Mouse (Mus musculus) hindbrain, embryonic 11.5 days (tissue): ENCODE measurements at regions not wholly inside any gene's neighbourhood (a gene's known extent, or its start where the extent isn't known, plus 50 kb on each side); places are given as distances from the start of the nearest gene placed in this dataset.

Experiments
- ATAC-seq: fragments of 200-750 bp; cut with Nextera tagmentation; 2 replicates; pipeline ENCODE4 v1.8.0; 2017; ENCODE audit warnings: mild to moderate bottlenecking, moderate TSS enrichment, moderate library complexity; ENCODE audit not compliant: low FRiP score
- DNase-seq: peaks from one replicate; pipeline ENCODE4 v3.0.0-alpha.2; 2015; ENCODE audit warnings: low spot score
- H3K27ac ChIP-seq: fragments of 300-500 bp; sonication (generic); 2 replicates; pipeline ENCODE4 v1.5.1; 2014; ENCODE audit warnings: mild to moderate bottlenecking, low read depth, low read length
- H3K27me3 ChIP-seq: fragments of 300-500 bp; sonication (generic); 2 replicates; pipeline ENCODE4 v1.6.1; 2014; ENCODE audit warnings: mild to moderate bottlenecking, low read length, moderate library complexity, mixed read lengths; ENCODE audit not compliant: control insufficient read depth, insufficient read depth
- H3K36me3 ChIP-seq: fragments of 300-500 bp; sonication (generic); 2 replicates; pipeline ENCODE4 v1.6.1; 2014; ENCODE audit warnings: mild to moderate bottlenecking, low read length, moderate library complexity, mixed read lengths; ENCODE audit not compliant: control insufficient read depth, insufficient read depth
- H3K4me1 ChIP-seq: fragments of 300-500 bp; sonication (generic); replicated peaks from 2 replicates; pipeline ENCODE4 v1.6.1; 2014; ENCODE audit warnings: low read length, mixed read lengths; ENCODE audit not compliant: control insufficient read depth, insufficient read depth
- H3K4me2 ChIP-seq: fragments of 300-500 bp; sonication (generic); replicated peaks from 2 replicates; pipeline ENCODE4 v1.6.1; 2014; ENCODE audit warnings: mild to moderate bottlenecking, low read depth, low read length
- H3K4me3 ChIP-seq: fragments of 300-500 bp; sonication (generic); 2 replicates; pipeline ENCODE4 v1.5.1; 2014; ENCODE audit warnings: low read depth, low read length
- H3K9ac ChIP-seq: fragments of 300-500 bp; sonication (generic); 2 replicates; pipeline ENCODE4 v1.6.1; 2014; ENCODE audit warnings: low read depth, low read length
- H3K9me3 ChIP-seq: fragments of 300-500 bp; sonication (generic); 2 replicates; pipeline ENCODE4 v1.6.1; 2016; ENCODE audit warnings: low read length; ENCODE audit not compliant: control insufficient read depth
- WGBS: fragments of 180-500 bp; shearing (Covaris S2); extraction: QIAGEN DNeasy Blood & Tissue Kit; methylation state at CpG from one replicate; pipeline ENCODE4 v1.1.7; 2014; 5-methylcytosine and 5-hydroxymethylcytosine counted together

- no peak overlapping the region for H3K4me3 ChIP-seq
- H3K36me3 ChIP-seq = no peaks in the 10 kb centered on the region
- 69% methylated on average over 7 of the region's 7 CpGs for WGBS
- H3K4me2 ChIP-seq = no peak overlapping the region
- H3K27me3 ChIP-seq = no peaks in the 10 kb centered on the region
- no peaks in the 10 kb centered on the region for H3K4me1 ChIP-seq
- 0 out of 2 replicates have a peak overlapping the region, but pooled peaks have one; percentile 7 for H3K9ac ChIP-seq
- no peak overlapping the region for H3K27ac ChIP-seq
- no peak for DNase-seq
- no peak for ATAC-seq
- no peaks in the 10 kb centered on the region for H3K9me3 ChIP-seq
These were observed 171.8 kb upstream of the Gm765 start for GRCm38 (mm10) chr6:98514376-98514775.

- Histone ChIP-seq H3K27ac (no peak overlapping the region), H3K9ac (no peak overlapping the region), H3K4me2 (no peak overlapping the region), H3K4me1 (no peaks in the 10 kb centered on the region), H3K4me3 (no peak overlapping the region), H3K9me3 (no peaks in the 10 kb centered on the region), H3K36me3 (no peaks in the 10 kb centered on the region), H3K27me3 (no peaks in the 10 kb centered on the region)
- WGBS = 30% methylated on average over 3 of the region's 3 CpGs
- no peak for DNase-seq
- no peak for ATAC-seq
These were observed 170.7 kb upstream of the Gm765 start for GRCm38 (mm10) chr6:98513217-98513616.

DNA sequence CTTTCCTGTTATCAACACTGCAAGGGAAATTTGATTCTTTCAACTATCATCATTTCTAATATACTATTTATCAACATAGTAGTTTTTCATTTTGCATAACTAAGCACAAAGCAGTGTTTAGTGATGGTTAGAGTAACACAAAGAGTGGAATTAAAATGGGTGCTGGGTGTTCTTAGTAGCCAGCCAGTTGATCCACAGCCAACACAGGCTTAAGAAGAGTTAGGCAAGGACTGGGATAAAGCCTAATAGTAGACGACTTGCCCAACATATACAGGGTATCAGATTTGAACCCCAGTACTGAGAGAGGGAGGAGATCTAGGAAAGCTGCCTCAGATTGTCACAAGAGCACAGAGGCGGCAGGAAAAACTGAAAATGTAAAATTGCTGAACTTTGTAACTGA lies 160.2 kb upstream of the Gm765 start:
- no peaks in the 10 kb centered on the region for H3K4me1 ChIP-seq
- no peak overlapping the region for H3K9ac ChIP-seq
- H3K27me3 ChIP-seq = no peaks in the 10 kb centered on the region
- 78% methylated on average over 2 of the region's 2 CpGs for WGBS
- DNase-seq (no peak), ATAC-seq (no peak)
- H3K9me3 ChIP-seq = no peaks in the 10 kb centered on the region
- no peak overlapping the region for H3K4me2 ChIP-seq
- H3K27ac ChIP-seq = no peak overlapping the region
- no peak overlapping the region for H3K4me3 ChIP-seq
- H3K36me3 ChIP-seq = no peaks in the 10 kb centered on the region

GRCm38 (mm10) chr6:98499721-98500120 lies 157.2 kb upstream of the Gm765 start:
- no peaks in the 10 kb centered on the region for H3K4me1 ChIP-seq
- H3K36me3 ChIP-seq = no peaks in the 10 kb centered on the region
- 71% methylated on average over 5 of the region's 5 CpGs for WGBS
- DNase-seq (no peak), ATAC-seq (no peak)
- H3K9ac ChIP-seq = no peak overlapping the region
- no peak overlapping the region for H3K4me3 ChIP-seq
- no peaks in the 10 kb centered on the region for H3K9me3 ChIP-seq
- H3K27ac ChIP-seq = no peak overlapping the region
- no peak overlapping the region for H3K4me2 ChIP-seq
- no peaks in the 10 kb centered on the region for H3K27me3 ChIP-seq

DNA sequence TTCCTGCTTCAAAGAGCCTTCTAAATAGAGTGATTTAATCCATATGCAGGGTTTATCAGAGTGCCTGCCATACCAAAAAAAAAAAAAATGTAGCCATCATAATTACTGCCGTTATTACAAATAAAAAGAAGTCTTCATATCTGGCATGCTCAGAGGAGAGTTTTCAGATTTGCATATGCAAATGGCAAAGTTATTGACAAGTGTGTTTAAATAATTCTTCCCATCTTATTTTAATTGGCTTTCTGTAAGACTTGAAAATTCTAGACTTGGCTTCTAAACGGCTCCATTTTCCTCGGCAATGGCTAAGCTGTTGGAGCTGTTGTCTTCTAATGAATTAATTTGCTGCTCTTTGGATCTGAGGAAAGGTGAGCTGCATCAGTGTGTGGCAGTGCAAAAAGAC lies 144.1 kb upstream of the Gm765 start:
- no peak overlapping the region for H3K9ac ChIP-seq
- WGBS = 88% methylated on average over 3 of the region's 3 CpGs
- H3K4me3 ChIP-seq = no peak overlapping the region
- no peaks in the 10 kb centered on the region for H3K4me1 ChIP-seq
- H3K27ac ChIP-seq = no peak overlapping the region
- no peaks in the 10 kb centered on the region for H3K36me3 ChIP-seq
- DNase-seq (no peak), ATAC-seq (no peak)
- H3K27me3 ChIP-seq = no peaks in the 10 kb centered on the region
- H3K9me3 ChIP-seq = no peaks in the 10 kb centered on the region
- no peak overlapping the region for H3K4me2 ChIP-seq

DNA sequence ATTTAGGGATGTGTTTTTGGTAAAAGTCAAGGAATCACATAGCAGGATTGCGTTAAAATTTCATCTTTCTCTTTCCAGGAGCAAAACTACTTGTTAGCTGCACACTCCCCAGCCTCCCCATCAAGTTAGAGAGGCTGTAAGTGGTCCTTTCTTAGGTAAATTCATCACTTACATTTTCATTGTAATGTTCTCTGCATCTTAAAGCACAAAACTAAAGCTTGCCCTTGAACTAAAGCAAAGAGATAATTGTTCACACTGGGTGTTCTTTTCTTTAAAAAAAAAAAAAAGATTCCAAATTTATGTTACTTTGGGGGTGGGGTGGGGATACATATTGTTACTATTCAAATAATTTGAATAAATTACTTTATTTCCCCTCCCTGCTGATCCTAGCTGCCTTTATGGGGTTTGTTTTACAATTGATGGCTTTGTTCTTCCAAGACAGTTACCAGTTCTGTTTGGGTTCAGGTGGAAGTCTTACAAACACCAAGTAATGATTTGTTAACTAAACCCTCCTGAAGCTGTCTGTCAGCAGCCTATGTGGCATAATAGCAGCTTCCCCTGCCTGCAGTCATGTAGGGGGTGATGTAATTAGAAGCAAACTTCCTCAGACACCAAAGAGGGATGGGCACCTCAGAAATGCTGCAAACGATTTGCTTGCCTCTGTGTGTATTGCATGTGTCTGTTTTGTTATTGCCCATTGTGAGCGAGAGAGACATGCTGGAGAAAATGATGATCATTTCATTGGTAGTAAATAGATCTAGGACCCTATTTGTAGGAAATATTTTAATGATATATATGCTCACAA lies 141.0 kb upstream of the Gm765 start:
- Histone ChIP-seq H3K4me2 (no peak overlapping the region), H3K4me3 (no peak overlapping the region), H3K9me3 (no peaks in the 10 kb centered on the region), H3K27ac (no peak overlapping the region), H3K36me3 (no peaks in the 10 kb centered on the region), H3K9ac (no peak overlapping the region), H3K27me3 (no peaks in the 10 kb centered on the region), H3K4me1 (no peaks in the 10 kb centered on the region)
- 44% methylated on average over 3 of the region's 3 CpGs for WGBS
- ATAC-seq = no peak
- no peak for DNase-seq

GRCm38 (mm10) chr6:98482319-98482718 lies 139.8 kb upstream of the Gm765 start:
- Histone ChIP-seq H3K27me3 (no peaks in the 10 kb centered on the region), H3K4me2 (no peak overlapping the region), H3K4me3 (no peak overlapping the region), H3K9ac (no peak overlapping the region), H3K27ac (no peak overlapping the region), H3K4me1 (no peaks in the 10 kb centered on the region), H3K9me3 (no peaks in the 10 kb centered on the region), H3K36me3 (no peaks in the 10 kb centered on the region)
- no peak for DNase-seq
- WGBS = 87% methylated on average over 2 of the region's 2 CpGs
- no peak for ATAC-seq

DNA sequence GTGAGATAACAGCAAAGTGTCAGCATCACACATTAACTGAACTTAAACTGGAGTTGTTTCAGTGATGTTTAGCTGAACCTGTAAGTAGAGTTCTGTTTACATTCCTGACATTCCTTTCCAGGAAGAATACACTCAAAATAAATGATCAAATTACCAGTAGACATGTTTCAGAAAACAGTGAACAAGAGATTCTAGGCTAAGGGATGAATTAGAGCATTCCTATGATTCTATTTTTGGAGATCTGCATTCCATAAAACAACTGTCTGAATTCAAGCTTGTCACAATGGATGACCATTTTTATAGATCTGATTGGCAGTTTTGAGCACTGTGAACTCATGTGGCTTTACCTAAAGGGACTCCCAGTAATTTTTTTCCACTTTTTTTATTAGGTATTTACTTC lies 125.0 kb upstream of the Gm765 start:
- Histone ChIP-seq H3K4me2 (no peak overlapping the region), H3K4me3 (no peak overlapping the region), H3K9me3 (no peaks in the 10 kb centered on the region), H3K27ac (no peak overlapping the region), H3K9ac (no peak overlapping the region), H3K36me3 (no peaks in the 10 kb centered on the region), H3K27me3 (no peaks in the 10 kb centered on the region), H3K4me1 (no peaks in the 10 kb centered on the region)
- DNase-seq (no peak), ATAC-seq (no peak)

DNA sequence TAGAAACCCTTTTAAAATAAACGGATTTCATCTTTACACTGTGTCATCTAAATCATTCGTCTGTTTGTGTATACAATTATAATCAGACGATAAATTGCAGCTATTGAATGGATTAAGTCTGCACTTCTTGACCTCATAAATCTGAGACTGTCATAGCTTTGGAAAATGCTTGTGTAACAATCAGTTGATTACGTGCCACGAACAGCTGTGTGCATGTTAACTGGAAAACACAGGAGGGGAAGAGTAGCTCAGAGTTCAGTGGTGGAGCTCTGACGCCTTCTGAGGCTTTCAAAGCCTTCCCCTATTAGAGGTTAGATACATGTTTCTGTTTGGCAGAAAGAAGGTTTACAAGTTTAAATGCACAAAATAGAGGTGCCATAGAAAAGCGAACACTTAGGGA lies 109.7 kb upstream of the Gm765 start:
- WGBS = 75% methylated on average over 7 of the region's 7 CpGs
- H3K4me2 ChIP-seq = no peak overlapping the region

More for the DNA sequence above, 109.7 kb upstream of the Gm765 start:
- DNase-seq (no peak), ATAC-seq (no peak)
- Histone ChIP-seq H3K27ac (no peak overlapping the region), H3K9me3 (no peaks in the 10 kb centered on the region), H3K9ac (no peak overlapping the region), H3K4me3 (no peak overlapping the region), H3K4me1 (no peaks in the 10 kb centered on the region), H3K27me3 (no peaks in the 10 kb centered on the region), H3K36me3 (no peaks in the 10 kb centered on the region)
